Mouse (Mus musculus): ENCODE measurements at regions not wholly inside any gene's neighbourhood (a gene's known extent, or its start where the extent isn't known, plus 50 kb on each side); places are given as distances from the start of the nearest gene placed in this dataset.
A peak's percentile ranks its signal among the peaks of the same experiment; 100 is the strongest.

DNA sequence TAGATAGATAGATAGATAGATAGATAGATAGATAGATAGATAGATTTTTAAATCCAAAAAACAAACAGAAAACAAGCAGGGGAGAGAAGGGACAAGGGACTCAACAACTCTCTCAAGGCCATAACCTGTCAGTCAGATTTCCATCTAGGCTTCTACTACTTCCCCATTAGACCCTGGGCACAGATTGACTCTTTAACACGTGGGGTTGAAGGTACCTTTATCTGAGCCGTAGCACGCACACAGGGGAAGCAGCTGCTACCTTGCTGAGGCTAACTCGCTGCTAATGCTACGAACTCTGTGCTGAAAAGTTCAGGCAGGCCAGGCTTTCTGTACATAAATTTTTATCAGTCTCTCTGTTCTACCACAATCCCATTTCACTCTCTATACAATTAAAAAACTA, 191.4 kb upstream of the Tank start:
- 83% methylated on average over 5 of the region's 5 CpGs for WGBS
- no peak overlapping the region for H3K4me2 ChIP-seq
- peaks cover 18% of the 10 kb centered on the region for H3K4me1 ChIP-seq (replicated peaks)
- ATAC-seq (replicated peaks; ENCODE audit: insufficient number of reproducible peaks, insufficient read depth, low FRiP score, low read depth), result no peak
- H3K4me3 ChIP-seq, result no peak overlapping the region
- H3K9ac ChIP-seq, result no peak overlapping the region
- no peaks in the 10 kb centered on the region for H3K9me3 ChIP-seq (replicated peaks)
- no peaks in the 10 kb centered on the region for H3K36me3 ChIP-seq
- no peak overlapping the region for H3K27ac ChIP-seq
- H3K27me3 ChIP-seq, result no peaks in the 10 kb centered on the region

- Histone ChIP-seq H3K27ac (no peak overlapping the region), H3K9me3 (replicated peaks) (no peaks in the 10 kb centered on the region), H3K27me3 (no peaks in the 10 kb centered on the region), H3K9ac (no peak overlapping the region), H3K4me3 (no peak overlapping the region), H3K4me2 (no peak overlapping the region), H3K4me1 (replicated peaks) (peaks cover 18% of the 10 kb centered on the region), H3K36me3 (no peaks in the 10 kb centered on the region)
- 19% methylated on average over 6 of the region's 6 CpGs for WGBS
- 0 out of 2 replicates have a peak, but pooled peaks have one; percentile 43 for ATAC-seq (replicated peaks; ENCODE audit: insufficient number of reproducible peaks, insufficient read depth, low FRiP score, low read depth)
Measured at GRCm38 (mm10) chr2:61384467-61384866, 193.9 kb upstream of the Tank start.

GRCm38 (mm10) chr2:61383744-61384295, 194.6 kb upstream of the Tank start:
- WGBS, result 91% methylated on average over 1 of the region's 1 CpGs
- Histone ChIP-seq H3K9me3 (replicated peaks) (no peaks in the 10 kb centered on the region), H3K4me1 (replicated peaks) (peaks cover 18% of the 10 kb centered on the region), H3K9ac (no peak overlapping the region), H3K36me3 (no peaks in the 10 kb centered on the region), H3K4me3 (no peak overlapping the region), H3K27ac (no peak overlapping the region), H3K4me2 (no peak overlapping the region), H3K27me3 (no peaks in the 10 kb centered on the region)
- no peak for ATAC-seq (replicated peaks; ENCODE audit: insufficient number of reproducible peaks, insufficient read depth, low FRiP score, low read depth)

GRCm38 (mm10) chr2:61379076-61379475, 199.3 kb upstream of the Tank start:
- Histone ChIP-seq H3K4me3 (no peak overlapping the region), H3K36me3 (no peaks in the 10 kb centered on the region), H3K4me2 (no peak overlapping the region), H3K27me3 (no peaks in the 10 kb centered on the region), H3K27ac (no peak overlapping the region), H3K4me1 (replicated peaks) (peaks cover 4% of the 10 kb centered on the region), H3K9ac (no peak overlapping the region), H3K9me3 (replicated peaks) (no peaks in the 10 kb centered on the region)
- ATAC-seq (replicated peaks; ENCODE audit: insufficient number of reproducible peaks, insufficient read depth, low FRiP score, low read depth), result no peak
- WGBS, result 66% methylated on average over 5 of the region's 5 CpGs

DNA sequence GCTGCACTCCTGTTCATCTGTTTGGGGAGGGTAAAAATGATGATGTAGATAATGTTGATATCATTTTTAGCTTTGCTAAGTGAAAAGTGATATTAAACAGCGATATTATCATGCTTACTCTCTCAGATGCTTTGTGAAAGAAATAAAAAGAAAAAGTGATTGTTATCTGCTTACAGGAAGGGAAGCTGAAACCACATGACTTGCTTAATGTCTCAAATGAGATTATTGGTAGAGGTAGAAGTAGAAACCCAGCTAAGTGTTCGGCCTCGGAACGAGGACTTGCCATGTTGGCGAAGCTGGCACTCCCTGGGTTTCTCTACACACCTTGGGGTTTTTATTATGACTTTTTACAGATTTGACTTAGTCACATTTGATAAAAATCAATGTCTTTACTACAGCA, 200.1 kb upstream of the Tank start:
- Histone ChIP-seq H3K9ac (no peak overlapping the region), H3K36me3 (no peaks in the 10 kb centered on the region), H3K4me1 (replicated peaks) (0 out of 2 replicates have a peak, but pooled peaks cover 3% of the 10 kb centered on the region), H3K4me3 (no peak overlapping the region), H3K9me3 (replicated peaks) (no peaks in the 10 kb centered on the region), H3K27me3 (no peaks in the 10 kb centered on the region), H3K27ac (no peak overlapping the region), H3K4me2 (no peak overlapping the region)
- WGBS, result 79% methylated on average over 5 of the region's 5 CpGs
- ATAC-seq (replicated peaks; ENCODE audit: insufficient number of reproducible peaks, insufficient read depth, low FRiP score, low read depth), result no peak

DNA sequence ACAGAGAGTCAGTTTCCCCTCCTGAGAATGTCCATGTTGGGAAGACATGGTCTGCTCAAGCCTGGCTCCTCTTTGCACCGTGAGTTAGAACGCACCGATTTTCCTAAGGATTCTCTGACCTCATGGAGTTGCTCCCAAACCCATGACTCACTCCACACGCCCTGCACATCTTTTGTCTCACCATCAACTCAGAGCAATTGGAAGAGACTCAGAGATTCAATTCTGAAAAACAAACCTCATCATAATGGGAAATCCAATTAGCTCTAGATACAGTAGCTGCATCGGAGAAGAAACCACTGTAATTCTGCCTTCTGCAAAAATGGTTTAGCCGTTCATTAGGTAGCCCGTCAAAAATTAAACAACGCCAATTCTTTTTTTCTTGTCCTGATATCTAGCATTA, 200.6 kb upstream of the Tank start:
- Histone ChIP-seq H3K9me3 (replicated peaks) (no peaks in the 10 kb centered on the region), H3K36me3 (no peaks in the 10 kb centered on the region), H3K4me1 (replicated peaks) (0 out of 2 replicates have a peak, but pooled peaks cover 3% of the 10 kb centered on the region), H3K9ac (no peak overlapping the region), H3K4me3 (no peak overlapping the region), H3K27me3 (no peaks in the 10 kb centered on the region), H3K27ac (no peak overlapping the region), H3K4me2 (no peak overlapping the region)
- no peak for ATAC-seq (replicated peaks; ENCODE audit: insufficient number of reproducible peaks, insufficient read depth, low FRiP score, low read depth)
- WGBS, result 72% methylated on average over 8 of the region's 8 CpGs

DNA sequence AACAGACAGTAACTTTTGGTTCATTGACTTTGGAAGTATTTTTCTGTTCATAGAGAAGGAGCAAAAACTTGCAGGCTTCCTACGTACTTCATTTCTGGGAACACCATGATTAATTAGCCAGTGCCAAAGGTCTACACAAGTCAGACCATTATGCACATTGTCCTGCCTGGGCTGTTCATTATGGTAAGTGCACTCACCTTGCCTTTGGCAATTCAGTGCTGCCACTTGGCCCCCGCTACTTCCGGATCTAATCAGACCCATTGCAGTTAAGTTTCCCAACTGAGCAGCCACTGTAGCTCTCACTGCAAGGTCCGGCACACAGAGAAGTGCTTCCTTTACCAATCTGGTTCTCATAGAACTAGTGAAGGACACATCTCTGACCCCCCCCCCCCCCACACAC, 215.8 kb upstream of the Tank start:
- Histone ChIP-seq H3K9me3 (replicated peaks) (no peaks in the 10 kb centered on the region), H3K4me2 (no peak overlapping the region), H3K9ac (no peak overlapping the region), H3K4me3 (no peak overlapping the region), H3K36me3 (no peaks in the 10 kb centered on the region), H3K27me3 (no peaks in the 10 kb centered on the region), H3K27ac (no peak overlapping the region), H3K4me1 (replicated peaks) (no peaks in the 10 kb centered on the region)
- no peak for ATAC-seq (replicated peaks; ENCODE audit: insufficient number of reproducible peaks, insufficient read depth, low FRiP score, low read depth)
- WGBS, result 88% methylated on average over 4 of the region's 4 CpGs

DNA sequence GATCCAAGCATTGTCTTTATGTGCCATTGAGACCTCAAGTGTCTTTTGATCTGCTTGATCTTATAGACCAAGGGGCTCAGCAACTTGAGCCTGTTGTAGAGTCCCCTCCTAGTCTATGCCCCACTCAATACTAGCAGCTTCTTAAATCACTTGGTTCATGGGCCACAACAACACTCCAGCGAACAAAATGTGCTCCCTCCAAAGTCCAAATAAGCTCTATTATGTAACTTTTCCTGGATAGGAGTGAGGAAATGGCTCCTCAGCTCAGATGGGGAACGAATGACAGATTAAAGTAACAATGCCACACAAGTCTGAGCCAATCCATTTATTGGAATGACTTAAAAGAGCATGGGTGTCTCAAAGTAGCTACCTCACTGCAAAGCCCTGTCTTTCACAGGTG, 217.0 kb upstream of the Tank start:
- H3K9me3 ChIP-seq (replicated peaks), result no peaks in the 10 kb centered on the region
- 78% methylated on average over 2 of the region's 2 CpGs for WGBS
- H3K4me2 ChIP-seq, result no peak overlapping the region
- no peaks in the 10 kb centered on the region for H3K27me3 ChIP-seq
- ATAC-seq (replicated peaks; ENCODE audit: insufficient number of reproducible peaks, insufficient read depth, low FRiP score, low read depth), result no peak
- no peak overlapping the region for H3K9ac ChIP-seq
- H3K4me3 ChIP-seq, result no peak overlapping the region
- H3K36me3 ChIP-seq, result no peaks in the 10 kb centered on the region
- H3K4me1 ChIP-seq (replicated peaks), result no peaks in the 10 kb centered on the region
- H3K27ac ChIP-seq, result no peak overlapping the region

DNA sequence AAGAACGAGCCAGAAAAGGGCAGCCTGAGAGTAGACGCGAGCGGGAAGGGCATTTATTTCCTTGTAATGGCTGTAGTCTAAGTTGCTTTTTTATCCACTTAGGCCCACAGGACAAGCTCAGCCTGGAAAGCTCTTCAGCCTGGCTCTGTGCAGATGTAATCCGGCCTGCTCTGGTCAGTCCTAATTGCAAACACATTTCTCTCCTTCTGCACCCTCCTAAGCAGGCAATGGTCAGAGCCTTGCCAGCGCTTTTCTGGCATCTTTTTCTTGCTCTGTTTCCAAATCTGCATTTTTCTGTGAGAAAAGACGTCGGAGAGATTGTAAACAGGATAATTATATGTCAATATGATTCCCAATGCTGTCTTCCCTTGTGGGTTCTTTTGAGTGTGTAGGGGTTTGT, 224.3 kb upstream of the Tank start:
- Histone ChIP-seq H3K4me2 (no peak overlapping the region), H3K27ac (no peak overlapping the region), H3K9me3 (replicated peaks) (no peaks in the 10 kb centered on the region), H3K36me3 (no peaks in the 10 kb centered on the region), H3K27me3 (no peaks in the 10 kb centered on the region), H3K4me1 (replicated peaks) (no peaks in the 10 kb centered on the region), H3K4me3 (no peak overlapping the region), H3K9ac (no peak overlapping the region)
- ATAC-seq (replicated peaks; ENCODE audit: insufficient number of reproducible peaks, insufficient read depth, low FRiP score, low read depth), result no peak
- 72% methylated on average over 8 of the region's 8 CpGs for WGBS

GRCm38 (mm10) chr2:61347451-61347850, 230.9 kb upstream of the Tank start:
- no peak overlapping the region for H3K4me2 ChIP-seq

GRCm38 (mm10) chr2:61346012-61346760, 232.2 kb upstream of the Tank start:
- Histone ChIP-seq H3K27me3 (no peaks in the 10 kb centered on the region), H3K9ac (no peak overlapping the region), H3K4me3 (no peak overlapping the region), H3K36me3 (no peaks in the 10 kb centered on the region), H3K4me1 (replicated peaks) (0 out of 2 replicates have a peak, but pooled peaks cover 2% of the 10 kb centered on the region), H3K9me3 (replicated peaks) (no peaks in the 10 kb centered on the region), H3K4me2 (no peak overlapping the region), H3K27ac (no peak overlapping the region)
- ATAC-seq (replicated peaks; ENCODE audit: insufficient number of reproducible peaks, insufficient read depth, low FRiP score, low read depth), result no peak
- 65% methylated on average over 8 of the region's 8 CpGs for WGBS

More at GRCm38 (mm10) chr2:61347451-61347850, 230.9 kb upstream of the Tank start:
- Histone ChIP-seq H3K4me1 (replicated peaks) (no peaks in the 10 kb centered on the region), H3K27ac (no peak overlapping the region), H3K36me3 (no peaks in the 10 kb centered on the region), H3K9ac (no peak overlapping the region), H3K9me3 (replicated peaks) (no peaks in the 10 kb centered on the region), H3K27me3 (no peaks in the 10 kb centered on the region), H3K4me3 (no peak overlapping the region)
- no peak for ATAC-seq (replicated peaks; ENCODE audit: insufficient number of reproducible peaks, insufficient read depth, low FRiP score, low read depth)
- 85% methylated on average over 3 of the region's 3 CpGs for WGBS

DNA sequence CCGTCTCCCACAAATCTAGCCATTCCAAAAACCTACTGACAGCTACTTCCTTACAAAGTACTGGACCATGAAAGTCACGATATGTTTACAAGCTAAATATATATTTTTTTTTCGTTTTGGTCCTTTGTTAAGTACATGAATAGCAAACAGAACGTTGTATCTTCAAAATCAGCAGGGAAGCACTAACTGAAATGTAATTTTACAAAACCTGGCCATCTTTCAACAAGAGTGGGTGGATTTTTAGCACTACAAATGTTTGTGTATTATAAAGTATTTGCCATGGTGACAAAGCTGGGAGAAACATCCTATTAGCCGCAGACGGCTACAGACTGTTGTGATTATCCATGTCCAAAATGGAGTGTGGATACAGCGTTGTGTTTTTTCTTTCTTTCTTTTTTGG, 233.1 kb upstream of the Tank start:
- Histone ChIP-seq H3K9me3 (replicated peaks) (no peaks in the 10 kb centered on the region), H3K4me3 (no peak overlapping the region), H3K36me3 (no peaks in the 10 kb centered on the region), H3K4me2 (no peak overlapping the region), H3K27me3 (no peaks in the 10 kb centered on the region), H3K9ac (no peak overlapping the region), H3K27ac (no peak overlapping the region), H3K4me1 (replicated peaks) (0 out of 2 replicates have a peak, but pooled peaks cover 4% of the 10 kb centered on the region)
- 81% methylated on average over 7 of the region's 7 CpGs for WGBS
- ATAC-seq (replicated peaks; ENCODE audit: insufficient number of reproducible peaks, insufficient read depth, low FRiP score, low read depth), result no peak

Data from heart, embryonic 15.5 days (tissue).